Mouse (Mus musculus): Measurements from ENCODE around the gene Rps6ka6.

Rps6ka6 gene

DNA sequence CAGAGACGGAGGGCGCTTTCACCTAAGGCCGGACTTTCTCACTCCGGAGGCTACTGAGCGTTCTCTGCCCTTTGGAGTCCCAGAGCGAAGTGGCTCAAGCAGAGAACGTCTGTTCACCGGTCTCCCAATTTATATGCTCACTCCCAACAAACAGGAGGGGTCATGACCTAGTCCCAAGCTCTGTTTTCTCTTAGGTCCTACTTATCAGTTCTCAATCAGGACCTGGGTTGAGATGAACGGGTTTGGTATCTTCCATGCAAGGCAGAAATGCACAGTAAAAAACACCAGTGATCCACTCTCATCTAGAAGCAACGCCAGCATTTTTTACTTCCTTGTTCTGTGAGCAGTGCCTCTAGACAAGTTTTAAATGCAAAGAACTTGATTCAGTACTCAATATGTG lies at the start of gene Rps6ka6:
Gene Rps6ka6, minus strand, starts transcription at position 101 of the 400 bp plus-strand sequence.
- DNase-seq (ENCODE audit: low spot score in 2 of 2): no peak

DNA sequence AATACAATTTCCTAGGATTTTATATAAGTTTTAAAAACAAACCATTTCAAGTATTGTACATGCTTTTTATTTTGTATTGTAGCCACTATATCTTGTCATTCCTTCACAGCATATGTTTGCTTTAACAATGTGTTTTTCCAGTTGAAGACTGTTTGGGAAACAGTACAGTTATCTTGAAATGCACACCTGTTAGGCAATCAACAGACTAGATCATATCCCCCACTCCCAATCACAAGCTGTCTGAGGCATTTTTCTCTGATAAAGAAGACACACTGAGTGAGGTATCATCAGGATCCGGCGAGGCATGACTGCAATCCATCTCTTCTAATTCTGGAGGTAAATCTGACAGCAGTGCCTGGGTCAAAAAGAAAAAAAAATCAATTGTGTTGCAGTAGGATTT lies 39.3 kb upstream of the Rps6ka6 start:
- DNase-seq (ENCODE audit: low spot score in 2 of 2): no peak

DNA sequence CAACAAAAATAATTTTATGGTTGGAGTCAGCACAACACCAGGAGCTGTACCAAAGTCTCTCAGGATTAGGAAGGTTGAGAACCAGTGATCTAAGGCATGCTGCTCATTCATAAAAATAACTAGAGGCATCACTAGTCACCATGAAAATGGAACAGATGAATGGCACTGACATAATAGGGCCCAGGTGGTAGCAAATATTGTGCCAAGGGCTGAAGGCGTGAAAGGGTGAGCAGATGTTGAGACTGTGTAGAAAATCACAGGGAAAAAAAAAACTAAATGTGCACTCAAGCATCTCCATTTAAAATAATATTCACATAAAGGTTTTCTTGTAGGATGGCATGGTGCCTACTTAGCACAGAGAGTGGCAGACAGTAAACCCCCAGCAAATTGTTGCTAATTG lies 19.6 kb downstream of the Rps6ka6 start:
- no peak for DNase-seq (ENCODE audit: low spot score in 2 of 2)

DNA sequence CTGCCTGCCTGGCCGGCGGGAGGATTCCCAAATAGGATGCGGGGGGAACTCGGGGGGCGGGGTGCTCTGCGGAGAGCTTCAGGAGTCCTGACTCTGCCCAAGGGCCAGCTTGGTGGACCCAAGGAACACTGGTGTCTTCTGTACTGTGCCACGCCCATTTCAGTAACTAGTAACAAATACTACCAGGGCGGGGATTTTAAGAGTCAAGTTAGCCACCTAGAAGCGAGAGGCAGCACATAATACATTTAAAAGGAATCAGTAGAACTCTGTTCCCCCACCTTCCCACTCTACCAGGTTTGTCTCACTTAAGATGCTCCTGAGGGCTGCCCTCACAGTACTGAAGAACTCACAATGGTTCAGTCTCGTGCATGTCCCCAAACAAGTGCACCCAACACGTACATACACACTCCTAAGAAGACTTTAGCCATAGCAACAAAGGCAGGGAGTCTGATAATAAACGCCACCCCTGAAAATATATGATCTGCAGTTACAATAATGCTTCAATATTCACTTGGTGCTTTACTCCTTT lies 74.1 kb downstream of the Rps6ka6 start:
- peak in 1 of 2 experiments; percentile 6 for DNase-seq (ENCODE audit: low spot score in 2 of 2)

DNA sequence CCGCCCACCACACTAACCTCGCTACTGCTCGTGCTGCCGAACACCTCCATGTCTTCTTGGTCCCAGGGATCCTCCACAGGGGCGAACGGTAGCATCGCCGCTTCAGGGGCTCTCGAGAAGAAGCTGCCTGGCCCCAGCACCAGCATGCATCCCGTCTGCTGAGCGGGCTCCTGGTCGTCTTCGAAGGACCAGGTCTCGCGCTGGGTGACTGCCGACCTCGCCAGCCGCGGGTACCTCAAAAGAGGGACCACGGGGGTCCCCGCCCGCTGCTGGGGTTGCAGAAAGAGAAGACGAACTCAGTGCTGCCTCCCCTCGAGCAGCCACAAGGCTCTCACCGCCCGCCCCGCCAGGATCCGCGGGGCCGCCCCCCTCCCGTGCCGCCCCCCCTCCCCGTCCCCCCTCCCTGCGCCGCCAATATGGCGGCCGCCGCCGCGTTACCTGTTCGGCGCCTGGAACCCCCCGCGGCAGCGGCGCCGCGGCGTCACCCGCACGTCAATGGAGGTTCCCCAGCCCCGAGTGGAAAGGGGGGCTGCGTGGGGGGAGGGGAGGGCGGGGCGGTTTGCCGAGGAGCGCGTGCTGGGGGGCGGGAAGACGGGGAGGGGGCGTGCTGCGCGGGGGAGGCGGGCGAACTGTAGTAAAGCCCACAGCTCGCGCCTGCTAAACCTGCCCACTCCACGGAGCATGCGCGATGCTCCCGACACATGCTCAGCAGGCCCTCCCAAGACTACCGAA lies 74.8 kb downstream of the Rps6ka6 start:
- peak; percentile 37 to 39 for DNase-seq (ENCODE audit: low spot score in 2 of 2)

DNA sequence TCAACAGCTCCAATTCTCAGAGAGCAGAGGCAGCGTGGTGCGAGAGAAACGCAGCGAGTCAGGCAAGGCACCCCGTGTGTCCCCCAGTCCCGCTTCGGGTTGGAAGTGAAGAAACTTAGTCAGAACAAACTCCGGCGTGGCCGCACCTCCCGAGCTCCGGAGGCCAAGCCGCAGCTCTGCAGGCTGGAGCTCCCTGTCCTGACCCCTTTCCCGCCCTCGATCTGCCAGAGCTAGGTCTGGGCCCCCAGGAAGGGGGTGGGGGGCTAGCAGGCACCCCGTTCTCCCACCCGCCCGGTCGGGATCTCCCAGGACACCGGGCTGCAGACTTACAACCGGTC lies 75.3 kb downstream of the Rps6ka6 start:
- peak; percentile 1 to 5 for DNase-seq (ENCODE audit: low spot score in 2 of 2)

DNA sequence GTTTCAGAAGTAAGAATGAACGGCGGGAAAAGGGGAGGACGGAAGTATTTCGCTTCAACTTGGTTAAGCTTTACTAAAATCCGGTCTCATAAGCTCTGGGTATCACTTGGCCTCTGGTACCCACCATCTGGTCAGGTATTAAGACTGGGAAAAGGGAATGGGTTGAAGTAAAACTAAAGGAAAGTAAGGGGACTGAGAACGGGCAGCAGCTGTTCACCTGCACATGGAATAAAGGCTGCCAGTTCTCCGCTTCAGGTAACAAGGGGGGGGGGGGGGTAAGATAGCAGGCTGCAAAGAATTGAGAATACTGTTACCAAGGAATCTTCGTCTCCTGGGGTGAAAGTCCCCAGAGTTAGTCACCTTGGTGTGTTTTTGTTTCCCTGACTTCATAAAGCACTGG lies 75.7 kb downstream of the Rps6ka6 start:
- DNase-seq (ENCODE audit: low spot score in 2 of 2): no peak

DNA sequence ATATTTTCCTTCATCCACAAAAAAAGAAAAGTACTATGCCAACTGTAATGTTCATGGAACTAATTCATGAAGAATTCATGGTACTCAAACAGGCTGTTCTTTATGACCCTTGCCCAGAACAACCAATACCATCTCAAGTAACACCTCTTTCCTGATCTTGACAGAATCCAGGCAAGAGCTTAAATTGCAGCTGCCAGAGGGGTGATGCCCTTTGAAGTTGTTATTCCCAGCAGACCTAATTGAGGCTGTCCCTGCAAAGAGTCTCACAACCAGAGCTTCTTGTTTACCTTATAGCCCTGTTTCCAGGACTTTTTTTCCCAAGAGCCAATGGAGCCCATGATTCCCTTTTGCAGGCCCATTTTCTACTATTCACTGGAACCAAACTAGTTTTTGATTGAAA lies 77.6 kb downstream of the Rps6ka6 start:
- DNase-seq (ENCODE audit: low spot score in 2 of 2): no peak

DNA sequence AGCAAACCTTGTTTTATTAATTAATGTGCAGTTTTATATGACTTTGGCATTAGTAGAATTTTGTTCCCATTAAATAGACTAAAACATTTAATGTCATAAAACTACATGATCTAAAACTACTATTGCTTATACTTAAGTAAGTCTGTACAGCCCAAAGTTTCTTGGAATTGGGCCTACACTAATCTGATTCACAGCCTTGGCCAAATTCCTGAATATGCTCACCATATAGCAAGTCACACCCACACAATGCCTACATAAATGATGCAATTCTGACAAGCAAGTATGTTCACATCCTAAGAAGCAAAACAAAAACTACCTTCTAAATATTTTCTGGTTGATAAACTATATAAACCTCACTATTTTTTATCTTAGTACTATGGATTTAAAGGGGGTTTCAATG lies 101.2 kb downstream of the Rps6ka6 start:
- DNase-seq (ENCODE audit: low spot score in 2 of 2): peak in 1 of 2 experiments; percentile 2

DNA sequence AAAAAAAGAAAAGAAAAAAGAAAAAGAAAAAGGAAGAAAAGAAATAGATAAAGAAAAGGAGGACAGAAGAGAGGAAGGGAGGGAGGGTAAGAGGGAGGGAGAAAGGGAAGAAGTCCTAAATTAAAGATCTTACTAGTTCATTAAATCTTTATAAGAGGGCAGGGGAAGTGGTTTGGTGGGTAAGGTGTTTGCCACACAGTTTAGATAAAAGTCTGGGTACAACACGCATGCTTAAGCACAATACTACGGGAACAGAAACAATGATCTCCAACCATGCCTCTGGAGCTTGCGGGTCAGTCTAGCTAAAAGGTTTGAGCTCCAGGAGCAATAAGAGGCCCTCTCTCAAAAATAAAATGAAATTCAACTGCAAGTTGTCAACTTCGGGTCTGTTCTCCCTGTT lies 123.0 kb downstream of the Rps6ka6 start:
- DNase-seq (ENCODE audit: low spot score in 2 of 2): no peak

DNA sequence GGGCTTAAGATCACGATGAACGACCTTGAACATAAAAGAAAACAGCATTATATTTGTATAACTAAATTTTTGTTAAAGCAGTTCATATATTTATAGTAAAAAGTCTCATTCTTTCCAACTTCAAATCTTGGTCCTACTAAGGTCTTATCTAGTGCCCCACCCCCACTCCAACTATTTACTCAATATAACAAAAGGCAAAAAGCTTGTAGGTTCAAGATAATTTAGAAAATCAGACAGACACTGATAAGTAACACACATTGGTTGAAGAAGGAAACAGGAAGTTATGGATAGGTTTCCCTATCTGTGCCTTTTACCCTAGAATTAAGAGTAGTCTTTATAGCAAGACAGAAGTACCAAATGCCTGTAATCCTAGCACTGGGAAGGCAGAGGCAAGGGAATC lies 132.9 kb downstream of the Rps6ka6 start:
- no peak for DNase-seq (ENCODE audit: low spot score in 2 of 2)

DNA sequence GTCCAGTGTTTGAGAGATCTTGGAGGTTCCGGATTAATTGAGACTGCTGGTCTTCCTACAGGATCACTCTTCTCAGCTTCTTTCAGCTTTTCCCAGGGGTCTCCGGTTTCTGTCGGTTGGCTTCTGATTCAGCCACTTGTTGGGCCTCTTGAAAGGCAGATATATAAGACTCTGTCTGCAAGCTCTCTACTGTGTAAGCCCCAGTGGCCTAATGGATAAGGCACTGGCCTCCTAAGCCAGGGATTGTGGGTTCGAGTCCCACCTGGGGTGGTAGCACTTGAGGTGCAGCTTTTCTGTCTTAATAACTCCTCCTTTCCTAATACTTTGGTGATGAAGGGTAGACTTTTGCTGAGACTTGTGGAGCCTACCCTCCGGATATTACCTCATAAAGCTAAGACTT lies 160.7 kb downstream of the Rps6ka6 start:
- no peak for DNase-seq (ENCODE audit: low spot score in 2 of 2)

DNA sequence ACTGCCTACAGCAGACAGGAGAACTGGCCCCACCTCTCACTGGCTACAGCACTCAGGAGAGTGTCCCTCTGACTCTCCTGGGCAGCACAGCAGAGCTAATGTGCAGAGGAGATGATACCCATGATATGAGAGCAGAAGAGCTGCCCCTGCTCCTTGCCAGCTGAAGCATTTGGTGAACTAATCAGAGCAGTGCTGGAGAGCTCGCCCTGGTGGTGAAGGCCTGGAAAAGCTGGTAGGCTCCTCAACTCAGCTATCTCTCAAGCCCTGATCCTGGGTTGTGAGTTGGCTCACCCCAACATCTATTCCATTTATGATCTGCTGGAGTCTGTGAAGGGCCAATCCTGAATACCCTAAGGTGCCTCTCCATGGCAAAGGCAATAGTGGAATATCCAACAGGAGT lies 163.6 kb downstream of the Rps6ka6 start:
- DNase-seq (ENCODE audit: low spot score in 2 of 2): no peak
